Mouse (Mus musculus) neural tube, postnatal 0 days (tissue): ENCODE data around the gene Cpsf4l. TPM values are rescaled to one million over a fixed set of nuclear protein-coding genes. Genes with fewer than 3 reads are reported as not detected.

Experiments
- polyA plus RNA-seq: library from polyadenylated mRNA; unstranded; fragments of >200 nt; fragmentation: Nextera tagmentation; extraction: Ambion mirVana; gene quantifications from 2 replicates; pipeline ENCODE4 v1.2.1, GENCODE M21; 2015

Gene Cpsf4l
- polyA plus RNA-seq: 0.13 and 0.34 TPM in 2 replicates

GRCm38 (mm10) chr11:113709731-113710256 is at the start of gene Cpsf4l:
Gene Cpsf4l (minus strand): TSS chr11:113710017.

DNA sequence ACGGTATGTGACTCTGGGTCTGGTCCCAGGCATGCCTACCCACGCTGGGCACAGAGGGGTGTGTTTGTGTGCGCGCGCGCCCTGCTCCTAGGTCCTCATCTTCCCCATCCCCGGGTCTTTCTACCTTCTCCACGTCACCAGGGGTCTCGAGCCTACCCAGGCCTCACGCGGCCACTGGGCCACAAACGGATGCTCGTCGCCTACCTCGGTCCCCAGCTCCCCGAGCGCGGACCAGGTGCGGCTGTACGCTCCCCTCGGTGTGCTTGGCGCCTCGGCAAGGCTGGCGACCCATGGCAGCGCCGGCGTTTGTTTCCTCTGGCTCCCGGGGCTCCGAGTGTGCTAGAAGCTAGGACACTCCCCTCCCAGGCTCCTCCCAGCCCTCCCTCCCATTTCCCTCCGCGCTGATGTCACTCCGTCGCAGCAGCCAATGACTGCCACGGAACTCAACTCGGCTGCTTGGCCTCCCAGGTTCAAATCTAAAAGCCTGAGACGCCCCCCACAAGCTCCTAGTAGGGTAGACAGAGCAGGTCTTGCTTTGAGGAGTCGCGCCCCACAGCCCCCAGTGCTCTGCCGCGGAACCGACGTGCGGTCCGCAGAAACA is 41.8 kb upstream of the Cpsf4l start, which contains the start of gene Cdc42ep4:
TSS of gene Cdc42ep4 (minus strand) at position 398 of the 601 bp plus-strand sequence.

DNA sequence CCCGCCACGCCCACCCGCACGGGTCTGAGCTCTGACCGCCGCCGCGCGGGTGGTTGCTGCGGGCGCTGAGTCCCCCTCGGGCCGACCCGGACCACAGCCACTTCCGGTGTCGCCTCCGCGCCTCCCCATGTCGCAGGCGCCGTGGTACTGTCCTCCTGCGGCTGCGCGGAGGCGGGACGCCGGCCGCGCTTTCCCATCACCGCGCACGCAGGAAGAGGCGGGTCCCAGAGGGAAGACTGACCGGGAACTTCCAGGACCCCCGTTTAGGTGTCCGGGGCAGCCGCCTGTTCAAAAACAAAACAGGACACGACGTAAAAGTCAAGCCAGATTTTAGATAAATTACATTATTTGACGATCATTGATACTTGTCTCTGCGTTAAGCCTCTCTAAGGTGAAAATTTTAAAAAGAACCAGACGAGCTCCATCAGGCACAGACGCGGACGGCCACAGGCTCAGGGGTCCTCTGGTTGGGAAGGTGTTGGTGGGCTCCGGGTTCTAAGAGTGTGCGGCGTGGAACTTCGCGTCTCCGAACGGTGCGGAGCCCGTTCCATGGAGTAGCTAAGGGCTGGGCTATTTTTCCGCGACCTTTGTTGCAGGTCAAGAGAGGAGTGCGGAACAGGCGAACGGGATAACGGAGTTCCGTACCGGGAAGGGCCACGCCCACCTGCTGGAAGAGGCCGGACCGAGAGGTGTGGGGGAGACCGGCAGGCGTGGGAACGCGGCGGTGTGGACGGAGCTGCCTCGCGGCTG is 25.7 kb downstream of the Cpsf4l start, which contains the start of the genes Fam104a and D11Wsu47e:
TSS of gene Fam104a (minus strand) at position 199 of the 750 bp plus-strand sequence.
TSS of gene D11Wsu47e (plus strand) at position 456 of the 750 bp plus-strand sequence.

GRCm38 (mm10) chr11:113649353-113650210 is 60.2 kb downstream of the Cpsf4l start, which contains the start of gene Slc39a11:
Gene Slc39a11 (minus strand): TSS chr11:113650079.

GRCm38 (mm10) chr11:113648690-113649352 is 61.0 kb downstream of the Cpsf4l start, which contains the start of gene Cog1:
Gene Cog1 (plus strand): TSS chr11:113649169.

Other genes starting within 250 kb of the Cpsf4l start
- 16.9 and 18.7 TPM in 2 replicates for gene Sstr2, start 90.7 kb downstream of the Cpsf4l start, polyA plus RNA-seq
- gene Cog1, start 60.8 kb downstream of the Cpsf4l start, polyA plus RNA-seq: 26.8 and 27.8 TPM in 2 replicates
- 22.4 and 24.1 TPM in 2 replicates for gene Slc39a11, start 59.9 kb downstream of the Cpsf4l start, polyA plus RNA-seq
- gene Fam104a, start 25.9 kb downstream of the Cpsf4l start, polyA plus RNA-seq: 48.2 and 48.9 TPM in 2 replicates
- gene D11Wsu47e, start 25.6 kb downstream of the Cpsf4l start, polyA plus RNA-seq: 18.4 and 19.5 TPM in 2 replicates
- 43.4 and 51.7 TPM in 2 replicates for gene Cdc42ep4, start 41.9 kb upstream of the Cpsf4l start, polyA plus RNA-seq